Mouse (Mus musculus) leukemia stem cell, adult 10-12 weeks (primary cell): Measurements from ENCODE around the gene Optn. TPM values are rescaled to one million over a fixed set of nuclear protein-coding genes. Genes with fewer than 3 reads are reported as not detected.

ENCODE experiments used
- polyA plus RNA-seq: library from polyadenylated mRNA; stranded (reverse); fragments of >175 nt; gene quantifications from 2 replicates; pipeline ENCODE4 v1.2.3, GENCODE M21; 2012; ENCODE audit warnings: low replicate concordance

The Optn gene
- polyA plus RNA-seq: 13.2 and 36.3 TPM in 2 replicates

DNA sequence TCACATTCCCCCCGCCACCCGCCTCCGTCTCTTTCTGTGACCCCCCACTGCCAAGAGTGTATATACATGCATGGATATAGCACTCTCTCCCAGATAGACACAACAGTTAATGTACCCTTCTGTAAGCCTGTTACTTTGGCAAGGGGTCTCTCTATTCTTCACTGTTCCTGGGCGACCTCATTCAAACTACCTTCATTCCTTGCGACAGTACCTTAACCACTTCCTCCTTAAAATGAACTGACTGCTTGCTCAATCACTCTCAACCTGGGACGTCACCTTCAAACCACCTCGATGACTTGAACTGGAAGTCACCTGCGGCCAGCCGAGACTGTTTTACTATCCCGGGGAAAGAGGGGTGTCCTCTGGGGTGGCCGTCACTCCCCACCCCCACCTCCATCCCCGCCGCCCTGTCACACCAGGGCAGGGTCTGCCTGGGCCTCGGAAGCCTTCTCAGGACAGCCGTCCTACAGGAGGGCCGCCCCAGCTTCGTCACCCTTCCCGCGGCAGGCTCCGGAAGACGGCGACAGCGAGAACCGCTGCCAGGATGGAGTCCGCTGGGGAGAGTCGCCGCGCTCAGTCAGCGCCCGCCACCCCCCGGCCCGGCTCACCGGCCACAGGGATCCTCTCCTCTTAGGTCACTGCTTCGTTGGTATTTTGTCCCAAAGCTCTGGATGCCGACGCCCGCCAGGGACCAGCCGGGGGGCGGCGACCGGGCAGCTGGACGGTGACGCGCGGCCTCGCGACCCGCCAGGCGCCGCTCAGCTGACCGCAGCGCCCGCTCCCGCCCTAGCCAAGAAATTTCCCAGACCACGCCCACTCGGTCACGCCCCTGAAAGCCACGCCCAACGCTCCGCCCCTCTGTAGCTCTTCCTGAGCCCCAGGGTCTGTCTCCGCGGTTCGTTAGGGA is at the start of gene Optn:
TSS of gene Optn (minus strand) at position 753 of the 907 bp plus-strand sequence.

DNA sequence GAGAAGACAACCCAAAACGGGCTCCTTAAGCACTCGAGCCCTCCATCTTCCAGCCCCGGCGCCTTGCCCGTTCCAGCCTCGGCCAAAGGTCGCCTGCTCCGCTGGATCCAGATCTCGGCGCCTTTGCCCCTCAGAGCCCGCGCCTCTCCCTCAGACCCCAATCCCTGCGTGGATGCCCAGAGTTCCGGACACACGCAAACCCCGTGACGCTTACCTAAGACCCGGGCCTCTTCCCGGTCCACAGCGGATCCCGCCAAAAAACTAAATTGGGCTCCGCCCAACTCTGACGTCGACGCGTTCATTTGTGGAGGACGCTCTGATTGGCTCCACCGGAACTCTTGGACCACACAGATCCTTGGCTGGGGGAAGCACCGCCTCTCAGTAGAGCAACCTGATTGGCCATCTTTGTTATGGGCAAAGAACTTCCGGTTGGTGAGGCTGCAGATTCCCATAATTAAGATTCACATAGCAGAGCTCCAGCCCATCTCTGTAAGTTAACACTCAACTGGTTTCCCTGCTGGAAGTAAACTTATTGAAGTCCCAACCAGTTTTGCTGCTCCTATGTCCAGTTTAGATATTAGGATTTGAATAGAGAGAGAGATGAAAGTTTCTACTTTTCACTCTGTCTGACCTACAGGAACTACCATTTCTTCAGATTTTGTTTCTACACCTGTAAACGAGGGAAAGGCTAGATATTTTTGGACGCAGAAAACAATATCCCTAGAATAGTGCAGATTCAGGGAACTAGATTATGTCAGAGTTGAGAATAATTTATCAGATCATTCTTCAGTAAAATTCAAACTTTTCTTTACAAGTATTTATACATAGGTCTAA is 51.1 kb downstream of the Optn start, which contains the start of gene Mcm10:
TSS of gene Mcm10 (minus strand) at position 301 of the 834 bp plus-strand sequence.

DNA sequence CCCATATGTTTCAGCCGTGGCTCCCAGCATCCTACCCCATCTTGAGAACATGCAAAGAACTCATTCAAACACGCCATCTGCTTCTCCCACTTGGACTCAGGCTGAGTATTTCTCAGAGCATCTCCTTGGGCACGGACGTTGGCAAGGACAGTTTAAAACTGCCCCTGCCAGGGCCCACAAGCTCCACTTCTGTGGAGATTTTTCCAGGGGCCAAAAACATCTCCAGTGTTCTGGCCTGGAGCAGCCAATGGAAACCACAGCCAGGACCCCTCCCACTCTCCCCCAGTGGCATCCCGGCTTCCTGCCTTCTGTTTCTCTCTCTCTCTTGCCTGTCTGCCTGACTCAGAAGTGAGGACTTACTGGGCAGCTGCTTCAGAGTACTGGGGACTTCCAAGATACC is 88.0 kb downstream of the Optn start, which contains the start of gene Ucma:
TSS of gene Ucma (plus strand) at position 316 of the 400 bp plus-strand sequence.

Other genes with a start within 250 kb of the Optn start
- 4.2 and 5.2 TPM in 2 replicates for gene Sephs1, start 182.5 kb downstream of the Optn start, polyA plus RNA-seq
- gene Phyh, start 145.0 kb downstream of the Optn start, polyA plus RNA-seq: 2.6 and 9.8 TPM in 2 replicates
- not detected in 2 replicates for gene Ucma, start 87.9 kb downstream of the Optn start, polyA plus RNA-seq
- gene Mcm10, start 51.3 kb downstream of the Optn start, polyA plus RNA-seq: 7.7 and 38.8 TPM in 2 replicates
- not detected in 2 replicates for gene Ccdc3, start 73.7 kb upstream of the Optn start, polyA plus RNA-seq